Mouse (Mus musculus) mesoderm, embryonic 11.5 days (tissue): ENCODE data around the gene Sesn3.
A peak's percentile ranks its signal among the peaks of the same experiment; 100 is the strongest.
"Not testable (repeated sequence)": the region's sequence is repeated elsewhere in the genome, so short reads cannot be mapped to it uniquely, and the experiment has no call there.

Experiments used
- DNase-seq: peaks from one replicate; pipeline ENCODE4 v3.0.0-alpha.2; 2012; ENCODE audit warnings: low read depth, low spot score

The Sesn3 gene

DNA sequence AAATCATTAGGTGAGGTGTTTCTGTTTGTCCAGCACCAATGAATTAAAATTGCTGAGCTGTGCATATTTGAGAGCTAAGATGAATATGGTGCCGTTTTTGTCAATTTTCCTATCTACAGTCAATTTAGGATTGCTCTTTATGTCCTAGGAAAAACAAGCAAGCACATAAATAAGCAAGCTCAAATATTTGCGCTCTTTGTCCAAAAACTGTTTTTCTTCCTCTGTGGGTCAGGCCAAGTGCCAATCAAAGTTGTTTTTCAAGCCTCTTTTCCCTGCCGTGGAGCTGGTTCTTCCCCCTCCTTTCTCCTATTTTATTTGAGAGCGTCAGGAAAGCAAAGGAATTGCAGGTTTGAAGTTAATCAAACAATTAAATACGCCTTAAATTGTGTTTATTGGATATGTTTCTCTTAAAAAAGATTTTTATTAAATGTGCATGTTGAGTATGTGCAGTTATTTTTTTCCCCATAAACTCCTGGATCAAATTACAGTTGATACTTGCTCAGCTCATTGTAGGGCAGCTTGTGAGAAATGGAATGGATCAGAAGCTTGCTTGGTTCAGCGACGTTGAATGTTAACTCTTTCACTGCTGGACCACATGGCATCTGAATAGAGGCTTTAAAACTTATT lies 2.6 kb downstream of the Sesn3 start:
- peak; percentile 64 for DNase-seq

DNA sequence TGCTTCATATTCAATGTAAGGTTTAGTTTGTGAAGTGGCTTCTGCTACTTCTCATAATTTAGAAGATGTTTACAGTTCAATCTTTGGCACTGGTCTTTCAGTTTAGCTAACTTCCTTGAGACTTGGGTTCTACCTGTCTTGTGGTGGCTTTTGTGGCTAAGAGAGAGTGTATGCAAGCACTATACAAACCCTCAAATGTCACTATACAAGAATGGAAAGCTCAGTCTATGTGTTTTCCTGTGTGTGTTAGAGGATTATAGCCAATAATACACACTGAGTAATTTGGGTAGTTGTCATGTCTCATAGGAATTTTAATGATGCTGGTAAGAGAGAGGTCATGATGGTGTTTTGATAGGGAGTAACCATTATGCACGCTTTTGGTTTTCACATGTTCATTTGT lies 5.8 kb downstream of the Sesn3 start:
- DNase-seq: no peak

- no peak for DNase-seq
These were observed 10.2 kb downstream of the Sesn3 start for GRCm38 (mm10) chr9:14285036-14285435.

DNA sequence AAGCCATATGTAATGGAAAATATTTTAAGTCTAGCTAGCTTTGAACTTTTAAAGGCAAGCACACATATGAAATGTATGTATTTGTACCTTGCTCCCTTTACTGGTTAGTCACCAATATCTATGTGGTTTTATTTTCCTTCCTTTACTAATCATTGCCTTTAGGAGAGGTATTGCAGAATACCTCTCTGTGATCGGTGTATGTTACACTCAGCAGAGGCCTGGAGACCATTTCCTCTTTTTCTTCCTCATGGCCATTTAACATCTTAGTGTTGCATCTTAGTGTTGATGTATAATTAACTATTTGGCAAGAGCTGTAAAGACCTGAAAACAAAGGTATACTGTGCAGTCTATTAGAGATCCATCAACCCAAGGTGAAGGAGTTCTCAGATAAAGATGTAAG lies 12.4 kb downstream of the Sesn3 start:
- DNase-seq: no peak

DNA sequence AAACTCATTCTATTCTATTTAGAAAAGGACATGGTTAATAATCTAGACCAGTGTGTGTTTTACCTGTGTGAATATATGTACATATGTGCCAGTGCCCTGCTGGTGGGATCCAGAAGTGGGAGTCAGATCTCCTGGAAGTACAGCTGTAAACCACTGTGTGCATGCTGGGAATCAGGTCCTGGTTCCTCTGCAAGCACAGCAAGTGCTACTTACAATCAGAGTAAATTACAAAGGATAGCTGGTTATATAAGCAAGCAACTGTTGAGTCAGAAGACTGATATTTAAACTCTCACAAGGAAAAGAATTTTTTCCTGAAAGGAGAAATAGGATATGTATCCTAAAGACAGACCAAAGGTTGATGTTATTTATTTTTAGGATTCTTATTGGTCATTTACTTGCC lies 13.6 kb downstream of the Sesn3 start:
- DNase-seq: no peak

DNA sequence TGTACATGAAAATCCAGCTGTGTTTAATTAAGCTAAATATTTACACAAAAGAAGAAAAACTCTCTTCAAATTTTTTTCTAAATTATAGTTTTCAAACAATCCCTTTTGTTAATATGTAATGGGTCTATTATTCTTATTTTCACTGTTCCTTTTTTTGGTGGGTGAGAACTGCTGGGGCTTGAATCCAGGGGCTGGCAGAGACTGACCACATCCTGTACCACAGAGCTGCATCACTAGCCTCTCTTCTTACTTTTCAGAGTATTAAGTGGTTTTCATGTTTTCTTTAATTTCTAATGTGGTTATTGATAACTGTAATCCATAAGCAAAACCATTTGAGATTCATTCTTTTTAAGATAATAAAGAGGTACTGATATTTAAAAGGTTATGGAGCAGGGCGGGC lies 19.0 kb downstream of the Sesn3 start:
- DNase-seq: no peak

DNA sequence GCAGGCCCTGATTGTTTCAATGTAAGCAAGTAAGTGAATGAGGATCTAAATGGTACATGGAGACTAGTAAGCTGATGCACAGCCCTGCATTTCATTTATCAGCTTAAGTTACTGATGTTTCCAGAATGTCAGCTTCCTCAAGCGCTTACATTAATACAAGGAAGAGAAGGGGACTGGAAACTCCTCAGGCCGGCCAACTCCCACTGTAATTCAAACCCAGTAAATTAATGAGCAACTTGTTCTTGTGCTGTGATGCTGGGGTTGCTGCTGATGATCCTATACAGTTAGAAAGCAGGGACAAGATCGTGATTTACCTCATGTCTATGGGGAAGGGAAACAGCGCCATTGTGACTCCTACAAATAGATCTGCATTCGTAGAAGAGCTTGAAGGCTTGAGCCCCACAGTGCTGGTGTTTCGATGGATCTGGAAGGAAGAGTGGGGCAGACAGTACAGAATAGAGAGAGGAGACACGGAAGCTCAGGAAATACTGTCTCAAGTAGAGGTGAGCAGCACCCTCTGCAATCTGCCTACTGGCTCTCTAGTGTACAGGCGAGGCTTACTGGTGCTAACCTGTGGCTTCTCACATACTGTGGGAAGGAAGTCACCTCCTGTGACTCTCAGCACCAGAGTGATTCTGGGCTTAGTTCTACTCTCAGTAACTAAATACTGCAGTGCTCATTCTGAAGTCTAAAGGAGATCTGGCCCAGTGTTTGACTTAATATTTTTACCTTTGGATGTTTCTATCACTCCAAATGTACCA lies 21.0 kb downstream of the Sesn3 start:
- no peak for DNase-seq

DNA sequence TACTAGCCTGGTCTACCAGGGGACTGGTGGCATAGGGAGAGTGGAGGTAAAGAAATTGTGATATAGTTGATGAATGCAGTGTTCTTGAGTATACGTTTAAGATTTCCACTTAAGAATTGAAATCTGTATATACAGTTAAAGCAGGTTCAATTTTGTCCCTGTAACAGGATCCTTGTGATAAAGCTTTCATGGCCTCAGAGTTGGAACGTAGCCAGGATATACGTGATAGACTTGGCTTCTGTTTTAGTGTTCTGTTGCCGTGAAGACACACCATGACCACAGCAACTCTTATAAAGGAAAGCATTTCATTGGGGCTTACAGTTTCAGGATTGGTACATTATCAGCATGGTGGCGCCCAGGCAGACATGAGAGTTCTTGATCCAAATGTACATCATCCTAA lies 22.3 kb downstream of the Sesn3 start:
- DNase-seq: no peak

GRCm38 (mm10) chr9:14299819-14300218 lies 25.0 kb downstream of the Sesn3 start:
- no peak for DNase-seq

- no peak for DNase-seq
These were observed 25.9 kb downstream of the Sesn3 start for GRCm38 (mm10) chr9:14300795-14301194.

GRCm38 (mm10) chr9:14304262-14304968 lies 29.5 kb downstream of the Sesn3 start:
- DNase-seq: no peak

GRCm38 (mm10) chr9:14307341-14307740 lies 32.5 kb downstream of the Sesn3 start:
- DNase-seq: no peak

DNA sequence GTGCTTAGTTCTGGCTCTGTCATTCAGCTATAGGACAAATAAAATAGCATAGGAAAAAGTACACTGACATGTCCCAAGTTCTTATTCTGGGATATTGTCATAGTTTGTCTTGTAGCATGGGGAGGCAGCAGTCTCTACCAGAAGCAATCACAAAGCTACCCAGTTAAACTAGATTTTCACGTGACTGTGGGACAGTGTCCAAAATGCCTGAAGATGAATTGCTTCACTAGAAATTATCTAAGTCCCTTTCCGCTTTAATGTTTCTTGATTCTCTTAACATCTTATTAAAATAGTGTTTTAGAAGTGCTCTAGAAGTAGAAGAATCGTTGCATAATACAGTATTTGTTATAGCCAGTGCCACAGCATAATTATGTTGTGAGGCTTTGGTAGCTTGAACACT lies 39.1 kb downstream of the Sesn3 start:
- no peak for DNase-seq

DNA sequence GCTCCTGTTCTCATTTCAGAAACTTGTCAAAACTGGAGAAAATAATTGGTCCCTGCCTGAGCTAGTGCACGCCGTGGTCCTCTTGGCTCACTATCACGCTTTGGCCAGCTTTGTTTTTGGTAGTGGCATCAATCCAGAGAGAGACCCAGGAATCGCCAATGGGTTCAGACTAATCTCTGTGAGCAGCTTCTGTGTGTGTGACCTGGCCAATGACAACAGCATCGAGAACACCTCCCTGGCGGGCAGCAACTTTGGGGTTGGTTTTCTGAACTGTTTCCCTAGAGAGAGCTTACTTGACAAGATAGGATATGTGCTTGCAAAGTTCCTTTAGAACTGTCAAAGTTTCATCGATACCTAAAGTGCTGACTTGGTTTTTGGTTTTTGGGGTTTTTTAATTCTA lies 39.6 kb downstream of the Sesn3 start:
- DNase-seq: no peak

GRCm38 (mm10) chr9:14316618-14317017 lies 41.8 kb downstream of the Sesn3 start:
- no peak for DNase-seq

DNA sequence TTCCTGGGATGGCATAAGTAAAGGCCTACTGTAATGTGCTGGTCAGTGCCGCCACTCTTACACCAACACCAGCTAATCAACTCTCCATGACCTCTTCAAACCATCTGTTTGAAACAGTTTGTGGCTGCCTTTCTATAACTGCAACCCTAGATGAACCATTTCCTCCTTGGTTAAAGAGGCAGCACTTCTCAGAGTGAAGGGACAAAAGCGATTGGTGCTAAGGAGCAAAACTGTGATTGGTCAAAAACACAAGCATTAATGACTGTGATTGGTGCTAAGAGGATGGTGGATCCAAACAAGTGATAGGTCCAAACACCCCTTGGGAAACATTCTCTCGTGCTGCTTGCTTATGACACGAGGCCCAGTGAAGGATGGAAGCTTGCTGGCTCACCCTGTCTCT lies 61.0 kb downstream of the Sesn3 start:
- no peak for DNase-seq

DNA sequence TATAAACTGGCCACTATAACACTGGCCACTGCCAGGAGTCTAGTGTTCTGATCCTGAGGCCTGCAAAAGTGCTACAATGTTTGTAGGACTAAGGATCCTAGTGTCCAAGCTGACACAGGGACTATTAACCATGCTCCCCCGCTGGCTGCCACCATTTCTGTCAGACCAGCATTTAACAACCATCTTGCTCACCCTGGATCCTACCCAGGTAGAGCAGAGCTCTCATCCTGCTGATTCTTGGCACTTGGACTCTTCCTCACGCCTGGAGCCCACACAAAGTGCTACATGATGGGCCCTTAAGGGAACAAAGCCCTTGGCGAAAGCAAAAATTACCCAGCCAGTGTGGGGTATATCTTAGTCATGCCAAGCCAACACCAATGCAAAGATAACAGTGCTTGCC lies 62.0 kb downstream of the Sesn3 start:
- DNase-seq: no peak

DNA sequence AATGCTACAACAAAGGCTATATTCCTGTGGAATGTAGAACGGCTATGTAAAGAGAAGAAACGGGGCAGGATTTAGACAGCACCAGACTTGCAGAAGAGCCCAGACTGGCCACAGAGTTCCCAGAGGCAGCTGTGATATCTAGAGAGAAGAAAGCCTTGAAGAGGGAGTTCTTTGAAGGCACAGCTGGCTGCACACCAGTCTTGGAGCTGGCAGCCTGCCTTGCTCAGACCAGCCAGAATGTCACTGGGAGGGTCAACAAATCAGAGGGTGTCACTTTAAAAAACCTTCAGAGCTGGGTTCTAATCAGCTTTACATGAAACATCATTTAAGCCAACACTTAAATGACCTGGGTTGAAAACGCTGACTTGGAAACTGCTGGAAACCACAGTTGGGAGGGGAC lies 63.8 kb downstream of the Sesn3 start:
- DNase-seq: no peak

- peak; percentile 78 for DNase-seq
These were observed 67.3 kb downstream of the Sesn3 start for GRCm38 (mm10) chr9:14342041-14342668.

DNA sequence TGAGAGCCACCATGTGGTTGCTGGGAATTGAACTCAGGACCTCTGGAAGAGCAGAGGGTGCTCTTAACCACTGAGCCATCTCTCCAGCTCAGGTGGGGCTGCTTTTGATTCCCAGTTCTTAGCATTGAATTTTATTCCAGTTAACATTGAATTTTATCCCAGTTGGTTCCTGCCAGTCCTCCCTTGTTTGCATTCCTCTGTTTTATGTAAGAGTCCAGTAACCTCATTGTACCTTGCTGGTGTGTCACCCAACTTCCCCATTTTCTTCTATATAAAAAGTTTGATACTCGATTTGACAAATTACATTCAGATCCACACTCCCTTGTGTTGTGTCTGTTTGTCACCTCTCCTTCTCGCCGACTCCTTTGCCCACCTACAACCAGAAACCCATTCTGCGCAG lies 71.0 kb downstream of the Sesn3 start:
- DNase-seq: not testable (repeated sequence)

DNA sequence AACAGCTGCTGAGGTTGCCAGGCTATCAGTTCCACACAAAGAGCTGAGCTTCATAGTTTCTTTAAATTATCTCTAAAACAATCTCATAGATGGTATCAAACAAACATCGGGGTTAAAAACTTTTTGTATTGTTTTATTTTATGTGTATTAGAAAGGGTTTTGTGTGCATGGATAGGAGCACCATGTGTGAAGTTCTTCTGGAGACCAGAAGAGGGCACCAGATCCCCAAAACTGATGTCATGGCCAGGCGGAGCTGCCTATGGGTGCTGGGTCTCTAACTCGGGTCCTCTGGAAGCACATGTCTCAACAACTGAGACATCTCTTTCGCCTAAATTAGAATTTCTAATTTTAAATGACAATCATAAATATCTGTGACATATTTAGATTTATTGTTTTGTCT lies 73.5 kb downstream of the Sesn3 start:
- no peak for DNase-seq

DNA sequence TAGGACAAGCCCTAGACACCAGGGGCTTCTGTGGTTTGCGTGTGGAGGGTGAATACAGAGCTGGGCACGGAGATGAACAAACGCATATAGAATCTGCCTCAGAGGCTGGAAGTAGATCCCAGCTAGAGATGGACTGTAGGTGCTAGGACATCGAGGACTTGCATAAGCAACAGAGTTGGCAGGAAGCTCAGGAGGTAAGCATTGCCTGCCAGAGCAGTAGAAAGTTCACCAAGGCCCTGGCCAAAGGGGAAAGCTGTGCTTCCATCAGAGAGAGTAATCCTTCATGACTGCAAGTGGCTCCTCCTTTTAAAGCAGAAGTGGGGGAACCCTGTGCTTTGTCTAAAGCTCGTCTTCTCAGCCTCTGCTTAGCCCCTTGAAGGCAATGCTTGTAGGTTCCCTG lies 74.5 kb downstream of the Sesn3 start:
- no peak for DNase-seq
